Mouse (Mus musculus): Measurements from ENCODE around the gene Ehd1.
"Not testable (repeated sequence)": the region's sequence is repeated elsewhere in the genome, so short reads cannot be mapped to it uniquely, and the experiment has no call there.

Gene Ehd1

GRCm38 (mm10) chr19:6304787-6305516, 28.4 kb downstream of the Ehd1 start:
- peak; percentile 95 for DNase-seq

- DNase-seq: no peak
Observed at GRCm38 (mm10) chr19:6305517-6306115, 29.1 kb downstream of the Ehd1 start.

- DNase-seq: peak; percentile 96
Observed at GRCm38 (mm10) chr19:6306137-6306551, 29.6 kb downstream of the Ehd1 start, which contains the start of gene Cdc42bpg. Cdc42bpg (plus strand) TSS chr19:6306456.

GRCm38 (mm10) chr19:6306586-6306985, 30.1 kb downstream of the Ehd1 start:
- peak; percentile 85 for DNase-seq

- no peak for DNase-seq
Observed at GRCm38 (mm10) chr19:6307733-6308531, 31.4 kb downstream of the Ehd1 start.

- DNase-seq: no peak
Observed at GRCm38 (mm10) chr19:6310181-6310580, 33.7 kb downstream of the Ehd1 start.

- DNase-seq: not testable (repeated sequence)
Observed at GRCm38 (mm10) chr19:6311783-6312182, 35.3 kb downstream of the Ehd1 start.

GRCm38 (mm10) chr19:6313796-6314195, 37.3 kb downstream of the Ehd1 start:
- DNase-seq: no peak

- DNase-seq: no peak
Observed at GRCm38 (mm10) chr19:6314513-6314912, 38.0 kb downstream of the Ehd1 start.

GRCm38 (mm10) chr19:6315573-6315972, 39.0 kb downstream of the Ehd1 start:
- DNase-seq: no peak

GRCm38 (mm10) chr19:6318145-6318544, 41.6 kb downstream of the Ehd1 start:
- no peak for DNase-seq

GRCm38 (mm10) chr19:6321358-6321757, 44.8 kb downstream of the Ehd1 start:
- peak; percentile 32 for DNase-seq

- DNase-seq: no peak
Observed at GRCm38 (mm10) chr19:6321786-6322621, 45.5 kb downstream of the Ehd1 start.

GRCm38 (mm10) chr19:6324751-6325150, 48.2 kb downstream of the Ehd1 start:
- DNase-seq: no peak

GRCm38 (mm10) chr19:6331178-6331577, 54.7 kb downstream of the Ehd1 start:
- DNase-seq: no peak

GRCm38 (mm10) chr19:6331719-6332516, 55.4 kb downstream of the Ehd1 start:
- DNase-seq: peak; percentile 69

GRCm38 (mm10) chr19:6333761-6334595, 57.5 kb downstream of the Ehd1 start:
- no peak for DNase-seq

GRCm38 (mm10) chr19:6334673-6335457, 58.3 kb downstream of the Ehd1 start, which contains the start of gene Men1:
Men1 (plus strand) TSS chr19:6334979.
- DNase-seq: peak; percentile 98

GRCm38 (mm10) chr19:6335458-6335827, 58.9 kb downstream of the Ehd1 start:
- DNase-seq: peak; percentile 42

GRCm38 (mm10) chr19:6336920-6337319, 60.4 kb downstream of the Ehd1 start:
- no peak for DNase-seq
